Mouse (Mus musculus) retina, adult 2 months (tissue): ENCODE results near the gene Bcl11a.

Experiments used
- DNase-seq: peaks from one replicate; pipeline ENCODE4 v3.0.0-alpha.2; 2012; ENCODE audit warnings: low read depth, low spot score

The Bcl11a gene

DNA sequence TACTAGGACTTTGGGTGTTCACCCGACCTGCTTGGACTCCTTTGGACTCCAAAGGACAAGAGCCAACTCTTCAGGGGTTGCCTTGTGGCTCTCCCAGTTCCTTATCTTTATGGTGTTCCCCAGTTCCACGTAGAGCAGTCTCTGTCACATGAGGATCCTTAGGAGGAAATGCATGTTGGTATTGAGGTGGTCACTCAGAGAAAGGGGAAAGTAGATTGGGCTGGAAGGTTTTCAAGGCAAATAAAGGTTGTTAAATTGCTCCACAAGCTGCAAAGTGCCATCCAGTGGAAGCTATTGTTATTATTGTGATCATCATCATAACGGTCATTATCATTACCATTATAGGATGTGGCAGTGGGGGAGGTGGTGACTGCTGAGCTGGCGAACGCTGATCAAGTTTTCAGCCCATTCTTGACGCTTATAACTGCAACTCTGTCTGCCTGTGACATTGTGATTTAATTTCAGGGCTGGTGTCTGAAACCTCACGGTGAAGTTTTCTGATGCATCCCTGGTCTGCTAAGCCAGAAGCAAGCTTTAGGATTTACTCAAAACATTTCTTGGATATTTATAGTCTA, 52.4 kb downstream of the Bcl11a start:
- no peak for DNase-seq

DNA sequence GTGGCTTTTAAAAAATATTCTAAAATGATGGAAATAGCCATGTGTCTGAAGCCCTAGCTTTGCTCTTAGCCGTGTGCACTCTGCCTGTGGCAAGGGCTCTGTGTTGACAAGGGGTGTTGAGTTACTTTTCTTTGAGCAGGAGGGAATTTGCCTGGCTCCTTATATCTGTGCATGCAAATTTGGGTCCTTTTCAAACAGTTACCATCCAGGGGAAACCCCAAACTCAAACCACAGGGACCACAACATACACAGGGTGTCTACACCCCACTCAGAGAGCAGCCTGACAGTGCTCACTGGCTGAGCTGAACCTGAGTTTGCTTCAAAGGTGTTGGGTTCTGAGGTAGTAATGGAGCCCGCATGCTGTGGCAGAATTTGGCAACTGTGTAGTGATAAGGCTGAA, 54.0 kb downstream of the Bcl11a start:
- DNase-seq = no peak

GRCm38 (mm10) chr11:24132358-24132757, 54.5 kb downstream of the Bcl11a start:
- no peak for DNase-seq

DNA sequence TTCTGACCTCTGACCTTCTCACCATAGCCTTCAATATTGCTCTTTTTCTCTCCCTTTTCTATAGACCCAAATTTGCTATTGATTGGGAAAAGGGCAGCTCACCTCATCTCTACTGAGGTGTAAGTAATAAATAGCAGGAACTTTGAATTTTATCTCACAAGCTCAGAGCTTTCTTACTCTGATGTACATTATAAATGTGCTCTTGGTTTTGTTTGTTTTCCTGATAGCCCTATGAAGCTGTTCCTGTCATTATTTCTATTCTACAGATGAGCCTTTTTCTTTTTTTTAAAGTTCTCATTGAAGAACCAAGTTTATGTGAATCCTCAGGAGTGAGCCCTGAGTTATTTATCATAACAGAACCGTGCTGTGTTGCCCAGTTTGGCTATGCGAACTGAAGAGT, 55.0 kb downstream of the Bcl11a start:
- no peak for DNase-seq

DNA sequence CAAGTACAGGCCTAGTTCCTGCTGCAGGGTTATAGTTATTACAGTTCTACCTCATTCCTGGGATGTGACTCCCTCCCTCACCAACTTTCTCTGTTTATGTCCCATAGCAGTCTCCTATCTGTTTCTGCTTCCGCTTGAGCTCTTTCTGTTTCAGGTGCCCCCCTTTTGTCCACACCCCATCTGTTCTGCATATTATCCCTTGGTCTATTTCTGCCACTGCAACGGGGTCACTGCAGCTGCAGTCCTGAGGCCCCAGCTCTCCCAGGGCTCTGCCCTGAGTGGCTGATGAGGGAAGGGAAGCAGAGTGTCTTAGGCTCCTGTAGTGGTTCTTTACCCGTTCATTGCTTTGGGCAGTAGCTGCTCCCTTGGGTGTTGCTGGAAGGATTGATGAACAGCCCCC, 55.6 kb downstream of the Bcl11a start:
- DNase-seq = no peak

GRCm38 (mm10) chr11:24133928-24134327, 56.1 kb downstream of the Bcl11a start:
- DNase-seq = no peak

DNA sequence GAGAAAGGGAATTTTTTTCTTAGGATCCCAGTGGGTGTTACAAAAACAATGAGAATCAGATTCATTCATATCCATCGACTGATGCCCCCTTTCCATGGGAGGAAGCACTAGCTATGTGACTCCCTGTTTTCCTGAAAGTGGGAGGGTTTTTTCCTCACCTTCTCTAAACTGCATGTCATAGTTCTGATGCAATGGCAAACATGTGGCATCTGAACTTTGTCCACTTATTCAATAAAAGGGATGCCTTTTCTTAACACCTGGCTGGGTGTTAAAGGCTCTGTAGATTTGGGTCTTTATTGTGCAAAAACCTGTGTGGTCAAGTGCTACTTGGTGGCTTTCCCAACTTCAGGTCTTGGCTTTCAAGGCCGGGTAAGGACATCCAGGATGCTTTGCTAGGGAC, 57.4 kb downstream of the Bcl11a start:
- no peak for DNase-seq

DNA sequence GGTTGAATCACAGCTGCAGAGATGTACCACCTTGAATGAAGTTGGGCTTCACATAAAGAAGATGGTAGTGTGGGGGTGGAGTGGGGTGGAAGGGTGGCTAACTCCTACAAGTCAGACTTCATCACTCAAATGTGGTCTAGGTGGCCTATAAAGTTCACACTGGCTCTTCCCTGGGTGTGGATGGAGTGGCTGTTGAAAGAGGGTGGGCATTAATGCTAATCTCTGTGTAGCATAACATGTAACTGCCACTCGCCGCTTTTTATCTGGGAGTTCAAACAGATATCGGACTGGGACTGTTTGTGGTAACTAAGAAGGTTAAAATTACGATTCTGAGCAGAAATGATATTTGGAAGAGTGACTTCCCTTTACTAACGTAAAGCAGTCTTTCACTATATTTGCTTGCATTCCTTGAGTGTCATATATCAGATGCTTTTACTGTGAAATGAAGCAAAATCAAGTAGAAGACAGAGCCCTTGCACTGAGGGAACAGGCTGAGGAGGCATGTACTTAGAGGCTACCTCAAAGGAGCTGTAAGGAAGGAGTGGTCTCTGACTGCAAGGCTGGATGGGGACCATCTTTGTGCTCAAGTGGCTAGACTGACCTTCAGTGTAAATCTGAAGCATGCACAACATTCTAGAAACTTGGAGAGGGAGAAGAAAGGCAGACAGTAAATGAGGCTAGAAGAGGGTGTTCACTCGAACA, 58.4 kb downstream of the Bcl11a start:
- no peak for DNase-seq

DNA sequence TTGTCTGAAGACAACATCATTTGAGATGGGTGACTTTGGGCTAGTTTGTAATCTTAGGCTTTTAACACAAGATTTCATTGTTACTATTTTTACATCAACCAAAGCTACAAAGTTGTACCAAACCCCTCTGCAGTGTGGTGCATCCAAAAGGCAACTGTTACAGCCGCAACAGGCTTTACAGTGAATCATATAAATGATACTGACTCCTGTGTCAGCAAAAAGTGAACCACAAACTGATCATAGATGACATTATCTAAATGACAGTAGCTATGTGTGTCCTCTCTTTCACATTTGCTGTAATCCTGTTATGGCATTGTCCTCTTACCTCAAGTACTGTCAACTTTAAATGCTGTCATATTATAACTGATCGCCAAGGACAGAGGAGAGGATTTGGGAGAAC, 60.0 kb downstream of the Bcl11a start:
- no peak for DNase-seq

GRCm38 (mm10) chr11:24138600-24139375, 60.9 kb downstream of the Bcl11a start:
- DNase-seq = no peak

- no peak for DNase-seq
Measured at GRCm38 (mm10) chr11:24139432-24139831, 61.6 kb downstream of the Bcl11a start.

DNA sequence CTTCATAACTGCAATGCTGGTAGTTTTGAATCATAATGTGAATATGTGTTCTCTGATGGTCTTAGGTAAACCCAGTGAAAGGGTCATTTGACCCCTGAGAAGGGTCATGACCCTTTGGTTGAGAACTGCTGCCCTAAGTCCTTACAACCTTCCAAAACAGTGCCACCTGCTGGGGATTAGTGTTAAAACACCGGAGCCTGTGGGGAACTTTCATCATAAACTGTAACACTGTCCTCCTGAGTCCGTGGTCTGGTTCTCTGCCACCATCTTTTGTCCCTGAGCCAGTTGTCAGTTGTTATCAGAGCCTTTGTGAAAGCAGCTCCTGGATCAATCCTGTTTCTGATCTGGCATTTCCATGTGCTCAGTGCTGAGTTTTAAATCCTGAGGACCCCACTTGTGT, 62.1 kb downstream of the Bcl11a start:
- no peak for DNase-seq

DNA sequence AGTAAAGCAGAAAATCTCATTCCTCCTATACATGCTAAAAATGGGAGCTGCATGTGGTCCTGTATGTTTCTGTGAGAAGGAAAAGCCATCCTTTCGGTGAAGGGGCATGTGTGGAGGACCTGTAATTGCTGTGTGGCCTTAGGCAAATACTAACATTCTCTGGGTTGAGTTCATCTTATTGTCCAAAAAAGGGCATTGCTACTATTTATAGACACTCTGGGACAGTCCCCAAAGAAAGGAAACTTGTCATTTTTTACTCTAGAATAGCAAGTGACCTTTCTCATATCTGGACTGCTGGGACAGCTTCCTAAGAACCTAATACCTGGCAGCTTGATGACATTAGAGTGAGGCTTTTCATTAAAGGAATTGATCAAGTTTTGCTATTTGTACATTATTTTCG, 63.1 kb downstream of the Bcl11a start:
- no peak for DNase-seq

DNA sequence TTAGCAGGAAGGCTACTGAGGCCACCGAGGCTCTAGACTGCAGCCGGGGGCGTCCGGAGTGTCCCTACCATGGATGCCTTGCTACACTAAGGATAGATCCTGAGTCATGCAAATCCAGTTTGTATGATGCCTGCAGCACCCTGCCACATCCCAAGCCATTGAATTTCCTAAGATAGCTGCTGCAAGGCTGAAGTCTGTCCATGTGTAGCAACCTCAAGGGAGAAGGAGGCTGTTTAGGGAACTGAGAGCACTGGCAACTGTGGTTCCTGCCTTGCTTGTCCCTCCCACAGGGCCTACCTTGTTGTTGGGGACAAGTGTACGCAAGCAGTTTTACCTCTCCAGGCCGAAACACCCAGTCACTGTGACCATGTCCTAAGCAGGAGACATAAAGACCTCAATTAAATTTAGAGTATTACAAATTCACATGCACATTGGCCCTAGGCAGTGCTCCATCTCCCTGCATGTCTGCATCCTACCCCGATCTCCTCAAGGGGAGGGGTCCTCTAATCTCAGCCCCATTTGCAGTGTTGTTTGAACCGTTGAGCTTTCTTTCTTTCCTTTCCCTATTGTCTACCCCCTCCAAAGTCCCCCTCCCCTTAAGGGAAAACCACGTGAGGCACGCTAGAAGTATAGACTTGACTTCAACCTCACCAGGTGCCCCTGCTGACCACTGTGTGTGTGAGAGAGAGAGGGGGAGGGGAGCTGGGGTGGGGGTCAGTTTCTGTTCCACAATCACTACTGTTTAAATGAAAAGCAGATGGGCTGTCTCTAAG, 63.8 kb downstream of the Bcl11a start:
- DNase-seq = no peak

GRCm38 (mm10) chr11:24142316-24142715, 64.5 kb downstream of the Bcl11a start:
- DNase-seq = no peak

DNA sequence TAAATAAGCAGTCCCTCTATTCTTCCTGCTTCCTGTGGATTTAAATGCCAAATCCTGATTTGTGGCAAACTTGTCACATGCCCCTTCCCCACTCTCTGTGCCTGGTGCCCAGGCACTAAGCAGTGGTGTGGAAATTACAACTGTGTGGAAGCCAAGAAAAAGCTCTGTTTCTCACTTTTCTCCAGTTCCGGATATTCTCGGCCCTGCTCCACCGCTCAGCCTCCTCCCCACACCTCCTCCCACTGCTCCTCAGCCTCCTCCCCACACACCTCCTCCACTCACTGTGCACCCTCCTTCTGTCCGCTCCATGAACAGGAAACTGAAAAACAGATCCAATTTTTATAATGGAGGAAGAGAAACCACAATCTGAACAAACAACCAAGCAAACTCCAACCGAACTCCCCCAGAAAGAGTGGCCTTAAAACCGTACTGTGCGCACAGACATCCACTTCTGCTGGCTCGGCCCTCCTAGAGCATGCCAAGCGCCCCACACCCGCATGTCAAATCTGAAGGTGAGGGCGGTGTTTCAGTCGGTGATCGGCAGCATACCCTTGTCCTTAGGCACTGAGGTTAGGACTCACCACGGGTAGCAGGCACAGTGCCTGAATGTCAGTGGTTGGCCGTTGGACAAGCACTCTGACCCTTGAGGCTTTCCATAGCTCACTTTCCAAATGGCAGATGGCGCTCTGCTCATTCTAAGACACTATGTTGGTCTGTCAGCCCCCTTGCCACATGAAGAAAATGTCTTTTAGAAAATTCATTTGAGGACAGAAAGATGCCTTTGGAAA, 66.5 kb downstream of the Bcl11a start:
- DNase-seq = no peak

DNA sequence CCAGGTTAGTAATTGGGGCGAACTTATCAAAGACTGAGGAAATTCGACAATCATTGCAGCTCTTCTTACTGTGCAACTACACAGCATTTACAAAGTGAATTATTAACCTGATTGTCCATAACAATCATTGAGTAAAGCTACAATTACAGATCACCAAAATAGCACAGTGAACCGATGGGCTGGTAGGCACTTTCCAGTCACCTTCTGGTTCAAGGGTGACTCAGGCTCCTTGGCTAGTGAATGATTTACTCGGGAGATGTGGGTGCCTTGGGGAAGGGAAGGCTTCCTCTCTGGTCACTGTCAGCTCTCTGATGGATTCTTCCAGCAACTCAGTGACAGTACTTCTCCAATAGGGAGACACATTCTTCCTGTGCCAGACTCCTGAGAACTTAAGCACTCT, 68.2 kb downstream of the Bcl11a start:
- DNase-seq = no peak

- no peak for DNase-seq
Measured at GRCm38 (mm10) chr11:24146437-24146836, 68.6 kb downstream of the Bcl11a start.

- no peak for DNase-seq
Measured at GRCm38 (mm10) chr11:24147698-24148097, 69.8 kb downstream of the Bcl11a start.

GRCm38 (mm10) chr11:24148545-24148944, 70.7 kb downstream of the Bcl11a start:
- no peak for DNase-seq

GRCm38 (mm10) chr11:24149462-24150220, 71.8 kb downstream of the Bcl11a start:
- no peak for DNase-seq
